Mouse (Mus musculus) hindbrain, postnatal 0 days (tissue): ENCODE results near the gene Tgfb2. TPM values are rescaled to one million over a fixed set of nuclear protein-coding genes. Genes with fewer than 3 reads are reported as not detected.

Experiments used
- ATAC-seq: fragments of 200-750 bp; cut with Nextera tagmentation; 2 replicates; pipeline ENCODE4 v1.8.0; 2017; ENCODE audit warnings: mild to moderate bottlenecking, moderate TSS enrichment, moderate library complexity
- DNase-seq: peaks from one replicate; pipeline ENCODE4 v3.0.0-alpha.2; 2015; ENCODE audit warnings: low spot score
- H3K27ac ChIP-seq: fragments of 300-500 bp; sonication (generic); 2 replicates; pipeline ENCODE4 v1.5.1; 2014; ENCODE audit warnings: mild to moderate bottlenecking
- H3K27me3 ChIP-seq: fragments of 300-500 bp; sonication (generic); 2 replicates; pipeline ENCODE4 v1.6.1; 2014; ENCODE audit warnings: low read length, mixed read lengths; ENCODE audit not compliant: insufficient read depth
- H3K36me3 ChIP-seq: fragments of 300-500 bp; sonication (generic); 2 replicates; pipeline ENCODE4 v1.6.1; 2014; ENCODE audit warnings: low read length, mixed read lengths; ENCODE audit not compliant: insufficient read depth
- H3K4me1 ChIP-seq: fragments of 300-500 bp; sonication (generic); 2 replicates; pipeline ENCODE4 v1.6.1; 2014; ENCODE audit warnings: antibody characterized with exemption, low read length, mixed read lengths; ENCODE audit not compliant: insufficient read depth
- H3K4me2 ChIP-seq: fragments of 300-500 bp; sonication (generic); 2 replicates; pipeline ENCODE4 v1.6.1; 2014; ENCODE audit warnings: low read depth, mild to moderate bottlenecking, low read length, moderate library complexity, mixed read lengths
- H3K4me3 ChIP-seq: fragments of 300-500 bp; sonication (generic); 2 replicates; pipeline ENCODE4 v1.5.1; 2014; ENCODE audit warnings: low read length
- H3K9ac ChIP-seq: fragments of 300-500 bp; sonication (generic); replicated peaks from 2 replicates; pipeline ENCODE4 v1.6.1; 2014; ENCODE audit warnings: mild to moderate bottlenecking, low read length, moderate library complexity, mixed read lengths
- H3K9me3 ChIP-seq: fragments of 300-500 bp; sonication (generic); 2 replicates; pipeline ENCODE4 v1.6.1; 2016; ENCODE audit warnings: low read length, mixed read lengths
- CTCF ChIP-seq: IDR thresholded peaks from 2 replicates; pipeline ENCODE4 v1.5.1; 2016; ENCODE audit warnings: antibody characterized with exemption, control low read depth, low read depth
- WGBS: fragments of 180-500 bp; shearing (Covaris S2); extraction: QIAGEN DNeasy Blood & Tissue Kit; methylation state at CpG from one replicate; pipeline ENCODE4 v1.1.7; 2014; 5-methylcytosine and 5-hydroxymethylcytosine counted together
- polyA plus RNA-seq: library from polyadenylated mRNA; unstranded; fragments of >200 nt; fragmentation: Nextera tagmentation; extraction: Ambion mirVana; gene quantifications from 2 replicates; pipeline ENCODE4 v1.2.1, GENCODE M21; 2015
- total RNA-seq: library from RNA; depleted of rRNA; stranded (reverse); fragments of >200 nt; gene quantifications from 2 replicates; pipeline ENCODE4 v1.2.3, GENCODE M21; 2014

Tgfb2 gene
- total and polyA plus RNA-seq, 2 experiments from 2014 or later: 13.1 to 30.6 TPM

- WGBS: 83% methylated on average over 2 of the region's 2 CpGs
- Histone ChIP-seq H3K4me3 (no peak overlapping the region), H3K36me3 (no peaks in the 10 kb centered on the region), H3K9ac (no peak overlapping the region), H3K27me3 (no peaks in the 10 kb centered on the region), H3K9me3 (no peaks in the 10 kb centered on the region), H3K4me2 (no peak overlapping the region), H3K27ac (no peak overlapping the region), H3K4me1 (no peaks in the 10 kb centered on the region)
- DNase-seq (no peak), ATAC-seq (no peak)
- no peak for TF ChIP-seq CTCF
These were observed 117.6 kb downstream of the Tgfb2 start for GRCm38 (mm10) chr1:186588226-186588625.

DNA sequence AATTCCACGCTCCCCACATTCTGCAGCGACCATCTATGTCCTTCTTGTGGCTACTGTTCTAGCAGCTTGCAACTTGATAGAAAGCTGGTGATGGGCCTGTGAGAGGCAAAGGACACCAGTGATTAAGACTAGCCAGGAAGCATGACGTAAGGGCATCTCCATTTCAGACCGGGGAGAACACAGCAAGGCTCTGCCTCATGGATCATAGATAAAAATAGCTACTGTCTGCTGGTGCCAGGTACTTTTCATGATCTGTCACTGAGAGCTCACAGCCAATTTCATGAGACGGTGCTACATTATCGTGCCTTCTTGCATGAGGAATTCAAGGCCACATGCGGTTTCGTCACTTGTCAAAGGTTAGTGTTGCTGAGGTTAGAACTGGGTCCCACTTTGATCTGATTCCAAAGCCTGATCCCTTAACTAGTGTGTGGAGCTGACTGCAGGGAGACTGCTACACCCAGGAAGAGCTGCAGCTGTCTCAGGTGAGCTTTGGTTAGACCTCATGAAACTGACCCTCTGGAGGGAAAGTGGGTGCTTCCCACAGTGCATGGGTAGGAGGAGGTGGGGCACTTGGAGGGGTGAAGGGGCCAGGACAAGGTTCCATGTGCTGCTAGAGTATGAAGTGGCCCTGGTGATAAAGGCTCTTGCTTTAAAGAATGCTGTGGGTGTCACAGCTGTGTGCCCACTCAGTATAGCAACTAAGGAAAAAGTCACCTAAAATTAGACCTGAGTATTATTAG is 118.6 kb downstream of the Tgfb2 start:
- H3K4me2 ChIP-seq: no peak overlapping the region
- DNase-seq: no peak
- no peak overlapping the region for H3K4me3 ChIP-seq
- WGBS: 76% methylated on average over 8 of the region's 8 CpGs
- H3K27me3 ChIP-seq: no peaks in the 10 kb centered on the region
- H3K27ac ChIP-seq: no peak overlapping the region
- TF ChIP-seq CTCF: no peak
- no peaks in the 10 kb centered on the region for H3K4me1 ChIP-seq
- H3K9me3 ChIP-seq: no peaks in the 10 kb centered on the region
- H3K9ac ChIP-seq: no peak overlapping the region
- H3K36me3 ChIP-seq: no peaks in the 10 kb centered on the region
- no peak for ATAC-seq

- TF ChIP-seq CTCF: no peak
- no peaks in the 10 kb centered on the region for H3K4me1 ChIP-seq
These were observed 120.1 kb downstream of the Tgfb2 start for GRCm38 (mm10) chr1:186585571-186586164.

GRCm38 (mm10) chr1:186583933-186584332 is 121.9 kb downstream of the Tgfb2 start:
- H3K27ac ChIP-seq: no peak overlapping the region
- no peaks in the 10 kb centered on the region for H3K9me3 ChIP-seq
- no peaks in the 10 kb centered on the region for H3K4me1 ChIP-seq
- no peak overlapping the region for H3K9ac ChIP-seq
- no peak overlapping the region for H3K4me3 ChIP-seq
- H3K36me3 ChIP-seq: no peaks in the 10 kb centered on the region
- no peak overlapping the region for H3K4me2 ChIP-seq
- DNase-seq (no peak), ATAC-seq (no peak)
- no peaks in the 10 kb centered on the region for H3K27me3 ChIP-seq
- no peak for TF ChIP-seq CTCF

More at GRCm38 (mm10) chr1:186585571-186586164, 120.1 kb downstream of the Tgfb2 start:
- no peak overlapping the region for H3K4me2 ChIP-seq
- H3K4me3 ChIP-seq: no peak overlapping the region
- DNase-seq: no peak
- no peaks in the 10 kb centered on the region for H3K36me3 ChIP-seq
- no peak for ATAC-seq
- no peak overlapping the region for H3K9ac ChIP-seq
- WGBS: 78% methylated on average over 2 of the region's 2 CpGs
- H3K27me3 ChIP-seq: no peaks in the 10 kb centered on the region
- H3K27ac ChIP-seq: no peak overlapping the region
- H3K9me3 ChIP-seq: no peaks in the 10 kb centered on the region

DNA sequence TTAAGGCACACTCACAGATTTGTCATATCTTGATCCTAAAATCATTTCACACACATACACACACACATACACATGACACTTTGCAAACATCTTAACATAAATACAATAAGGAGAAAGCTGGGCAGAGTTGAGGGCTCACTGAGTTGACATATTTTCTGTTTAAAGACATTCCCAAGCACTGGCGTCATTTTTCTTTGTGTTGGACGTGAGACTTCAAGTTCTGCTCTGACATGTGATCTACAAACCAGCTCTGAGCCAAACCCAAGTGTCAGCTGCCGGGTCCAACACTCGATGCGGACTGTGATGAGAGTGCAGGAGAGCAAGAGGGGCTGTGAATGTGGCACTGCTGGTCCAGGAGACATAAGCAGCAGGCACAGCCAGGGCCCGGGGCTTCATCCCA is 123.7 kb downstream of the Tgfb2 start:
- H3K4me1 ChIP-seq: no peaks in the 10 kb centered on the region
- 76% methylated on average over 6 of the region's 6 CpGs for WGBS
- ATAC-seq: no peak

GRCm38 (mm10) chr1:186581666-186582065 is 124.1 kb downstream of the Tgfb2 start:
- H3K36me3 ChIP-seq: no peaks in the 10 kb centered on the region
- H3K4me3 ChIP-seq: no peak overlapping the region
- ATAC-seq: no peak
- DNase-seq: no peak
- no peak for TF ChIP-seq CTCF
- H3K4me1 ChIP-seq: no peaks in the 10 kb centered on the region
- H3K27me3 ChIP-seq: no peaks in the 10 kb centered on the region
- H3K9me3 ChIP-seq: no peaks in the 10 kb centered on the region
- WGBS: 90% methylated on average over 2 of the region's 2 CpGs
- no peak overlapping the region for H3K27ac ChIP-seq
- no peak overlapping the region for H3K9ac ChIP-seq
- H3K4me2 ChIP-seq: no peak overlapping the region

More for the DNA sequence above, 123.7 kb downstream of the Tgfb2 start:
- Histone ChIP-seq H3K9ac (no peak overlapping the region), H3K9me3 (no peaks in the 10 kb centered on the region), H3K4me3 (no peak overlapping the region), H3K36me3 (no peaks in the 10 kb centered on the region), H3K27me3 (no peaks in the 10 kb centered on the region), H3K4me2 (no peak overlapping the region), H3K27ac (no peak overlapping the region)
- no peak for TF ChIP-seq CTCF
- no peak for DNase-seq

DNA sequence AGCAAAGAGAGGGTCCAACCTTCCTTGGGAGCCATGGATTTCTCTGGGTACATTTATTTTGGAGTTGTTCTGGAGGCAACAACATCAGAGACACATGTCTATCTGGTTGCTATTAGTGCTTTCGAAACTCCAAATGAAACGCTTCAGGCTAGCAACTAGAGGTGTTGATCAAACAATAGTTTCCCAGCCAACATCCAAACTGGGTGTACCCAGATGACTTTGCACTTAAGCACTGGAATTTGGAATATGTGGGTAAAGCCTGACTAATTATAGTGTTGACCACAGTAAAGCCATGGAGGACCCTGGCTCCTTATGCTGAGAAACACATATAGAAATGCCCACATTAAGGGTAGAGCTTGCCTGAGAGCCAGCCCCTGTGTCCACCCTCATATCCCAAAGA is 124.7 kb downstream of the Tgfb2 start:
- TF ChIP-seq CTCF: no peak
- no peak for DNase-seq
- H3K27ac ChIP-seq: no peak overlapping the region
- H3K36me3 ChIP-seq: no peaks in the 10 kb centered on the region
- 86% methylated on average over 2 of the region's 2 CpGs for WGBS
- no peak overlapping the region for H3K4me2 ChIP-seq
- no peak for ATAC-seq
- no peak overlapping the region for H3K4me3 ChIP-seq
- no peak overlapping the region for H3K9ac ChIP-seq
- no peaks in the 10 kb centered on the region for H3K27me3 ChIP-seq
- no peaks in the 10 kb centered on the region for H3K9me3 ChIP-seq
- H3K4me1 ChIP-seq: no peaks in the 10 kb centered on the region
